Mouse (Mus musculus) retina, postnatal 1 day (tissue): Measurements from ENCODE around the gene Il17rc.

Experiments used
- DNase-seq: peaks from one replicate; pipeline ENCODE4 v3.0.0-alpha.2; 2012

Il17rc gene

DNA sequence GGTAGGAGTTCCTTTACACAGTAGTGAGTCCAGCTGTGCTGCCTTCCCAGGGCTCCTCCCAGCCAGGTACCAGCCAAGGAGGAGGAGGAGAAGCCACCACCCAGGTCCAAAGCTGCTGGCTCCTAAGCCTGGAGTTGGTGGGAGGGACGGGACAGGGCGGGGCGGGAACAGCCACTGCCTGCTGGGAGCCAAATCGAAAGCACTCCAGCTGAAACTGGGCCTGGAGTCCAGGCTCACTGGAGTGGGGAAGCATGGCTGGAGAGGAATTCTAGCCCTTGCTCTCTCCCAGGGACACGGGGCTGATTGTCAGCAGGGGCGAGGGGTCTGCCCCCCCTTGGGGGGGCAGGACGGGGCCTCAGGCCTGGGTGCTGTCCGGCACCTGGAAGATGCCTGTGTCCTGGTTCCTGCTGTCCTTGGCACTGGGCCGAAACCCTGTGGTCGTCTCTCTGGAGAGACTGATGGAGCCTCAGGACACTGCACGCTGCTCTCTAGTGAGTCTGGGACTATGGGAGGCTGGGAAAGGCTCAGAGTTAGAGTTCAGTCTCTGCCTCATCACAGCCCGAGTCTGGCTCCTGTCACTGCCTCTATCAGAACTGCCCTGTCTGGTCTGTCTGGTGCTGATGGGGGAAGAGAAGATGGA is at the start of gene Il17rc:
Gene Il17rc (plus strand): TSS at position 131 of the 640 bp plus-strand sequence.
- peak; percentile 39 for DNase-seq

DNA sequence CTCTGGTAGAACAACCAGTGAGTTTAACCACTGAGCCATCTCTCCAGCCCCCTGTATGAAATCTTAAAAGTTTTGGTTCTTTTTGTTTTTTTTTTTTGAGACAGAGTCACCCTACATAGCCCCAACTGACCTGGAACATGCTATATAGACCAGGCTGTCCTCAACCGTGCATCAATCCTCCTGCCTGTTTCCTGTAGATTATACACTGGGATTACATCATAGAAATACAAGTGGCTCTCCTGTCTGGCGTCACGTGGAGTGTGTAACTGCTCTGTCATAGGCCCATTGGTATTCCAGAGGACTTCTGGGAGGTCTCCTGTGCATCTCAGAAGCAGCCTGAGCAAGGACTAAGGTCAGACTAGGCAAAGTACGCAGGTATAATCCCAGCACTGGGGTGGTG is 48.2 kb upstream of the Il17rc start:
- no peak for DNase-seq

DNA sequence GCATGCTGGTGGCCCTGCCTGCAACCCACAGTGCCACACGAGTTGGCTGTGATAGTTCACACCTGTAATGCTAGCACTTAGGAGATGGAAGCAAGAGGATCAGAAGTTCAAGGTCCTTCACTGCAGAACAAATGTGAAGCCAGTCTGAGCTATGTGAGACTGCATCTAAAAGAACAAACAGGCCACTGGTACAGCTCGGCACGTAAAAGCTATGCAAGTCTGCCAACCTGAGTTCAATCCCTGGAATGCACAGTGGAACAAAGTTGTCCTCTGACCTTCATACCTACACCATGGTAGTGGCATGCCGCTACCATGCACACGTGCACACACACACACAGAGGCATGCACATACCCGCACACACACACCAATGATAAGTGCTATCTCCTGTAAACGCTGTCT is 47.0 kb upstream of the Il17rc start:
- DNase-seq, result no peak

DNA sequence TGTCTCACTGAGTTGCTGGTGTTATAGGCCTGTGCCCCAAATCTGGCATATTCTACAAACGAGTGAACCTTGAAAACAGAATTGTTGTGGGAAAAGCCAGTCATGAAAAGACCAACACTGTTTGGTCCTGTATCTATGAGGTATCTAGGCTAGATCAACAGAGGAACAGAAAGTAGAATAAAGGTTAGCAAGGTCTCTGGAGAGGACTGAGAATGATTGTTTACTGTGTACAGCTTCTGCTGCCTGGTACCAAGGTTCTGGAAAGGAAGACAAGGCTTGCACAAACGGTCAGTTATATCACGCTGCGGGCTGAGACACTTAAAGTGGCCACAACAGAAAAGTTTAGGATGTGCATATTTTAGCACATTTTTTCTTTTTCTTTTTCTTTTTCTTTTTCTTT is 44.5 kb upstream of the Il17rc start:
- no peak for DNase-seq

DNA sequence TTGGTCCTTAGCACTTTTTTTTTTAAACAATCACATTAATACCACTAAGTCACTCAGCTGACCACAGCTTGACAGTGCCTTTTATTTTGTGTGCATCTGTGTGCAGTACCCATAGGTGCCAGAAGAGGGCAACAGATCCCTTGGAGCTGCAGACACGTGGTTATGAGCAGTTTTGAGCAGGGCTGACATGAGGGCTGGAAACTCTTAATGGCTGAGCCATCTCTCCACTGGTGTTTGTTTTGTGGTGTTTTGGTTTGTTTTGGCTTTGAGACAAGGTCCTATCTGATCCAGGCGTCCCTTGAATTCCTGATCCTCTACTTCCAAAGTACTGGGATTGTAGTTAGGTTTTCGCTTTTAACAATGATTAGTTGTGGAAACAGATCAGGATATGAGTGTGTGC is 43.8 kb upstream of the Il17rc start:
- DNase-seq, result peak; percentile 74

DNA sequence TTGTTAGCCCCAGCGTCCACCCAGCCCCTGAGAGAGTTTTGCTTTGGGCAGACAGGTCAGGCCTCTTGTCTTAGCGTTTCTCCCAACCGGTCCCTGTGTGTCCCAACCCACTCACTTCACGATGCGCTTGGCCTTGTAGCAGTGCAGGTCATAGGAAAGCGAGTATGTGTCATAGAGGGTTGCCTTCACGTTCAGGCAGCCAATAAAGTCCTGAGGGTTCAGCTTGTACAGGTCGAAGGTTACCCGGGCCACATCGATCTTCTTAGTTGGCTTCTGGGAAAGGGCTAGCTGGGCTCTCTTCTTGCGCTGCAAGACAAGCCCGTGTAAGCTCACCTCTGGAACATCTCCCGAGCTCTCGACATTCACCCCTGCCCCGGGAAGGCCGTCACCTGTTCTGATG is 43.2 kb upstream of the Il17rc start:
- DNase-seq, result no peak

DNA sequence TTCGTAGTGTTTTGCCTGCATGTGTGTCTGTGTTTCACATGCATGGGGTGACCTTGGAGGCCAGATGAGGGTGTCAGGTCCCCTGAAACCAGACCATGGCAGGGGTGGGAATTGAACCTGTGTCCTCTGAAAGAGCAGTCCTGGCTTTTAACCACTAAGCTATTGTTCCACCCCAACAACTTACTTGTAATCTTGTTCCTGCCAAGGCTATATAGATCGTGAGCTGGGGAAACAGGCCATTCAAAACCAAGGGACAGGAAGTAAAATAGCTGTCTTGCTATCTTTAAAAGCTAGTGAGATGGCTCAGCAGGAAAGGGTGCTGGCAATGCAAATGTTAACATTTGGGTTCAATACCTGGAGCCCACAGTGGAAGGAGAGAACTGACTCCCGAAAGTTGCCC is 41.3 kb upstream of the Il17rc start:
- DNase-seq, result no peak

DNA sequence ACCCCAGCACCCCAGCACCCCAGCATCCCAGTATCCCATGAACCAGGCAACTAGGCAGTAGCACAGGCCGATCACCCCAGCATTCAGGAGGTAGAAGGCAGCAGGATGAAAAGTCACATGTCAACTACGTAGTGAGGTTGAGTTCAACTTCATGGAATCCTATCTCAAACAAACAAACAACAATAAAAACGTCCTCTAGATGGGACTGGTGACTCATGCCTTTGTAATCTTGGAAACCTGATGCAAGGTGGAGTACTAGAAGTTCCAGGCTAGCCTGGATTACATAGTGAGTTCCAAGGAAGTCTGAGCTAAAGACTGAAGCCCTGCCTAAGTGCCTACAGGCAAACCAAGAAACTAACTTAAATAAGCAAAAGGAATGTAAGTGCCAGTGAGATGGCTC is 40.4 kb upstream of the Il17rc start:
- no peak for DNase-seq

DNA sequence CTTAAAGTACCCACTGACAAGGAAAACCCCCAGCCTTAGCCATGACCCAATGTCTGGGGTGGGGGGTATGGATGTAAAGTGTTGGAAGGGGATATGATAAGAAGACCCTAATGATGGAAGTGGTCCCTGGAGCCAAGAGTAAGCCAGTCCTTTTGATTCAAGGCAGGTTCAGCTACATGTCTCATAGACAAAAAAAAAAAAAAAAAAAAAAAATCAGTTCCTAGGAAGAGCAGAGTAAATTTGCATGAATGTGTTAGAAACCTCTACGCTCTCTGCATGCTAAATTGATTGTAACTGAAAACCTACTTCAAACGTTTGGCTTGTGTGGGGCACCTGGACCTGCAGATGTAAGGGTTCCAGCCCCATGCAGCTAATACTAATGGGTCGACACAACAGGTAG is 39.4 kb upstream of the Il17rc start:
- no peak for DNase-seq

DNA sequence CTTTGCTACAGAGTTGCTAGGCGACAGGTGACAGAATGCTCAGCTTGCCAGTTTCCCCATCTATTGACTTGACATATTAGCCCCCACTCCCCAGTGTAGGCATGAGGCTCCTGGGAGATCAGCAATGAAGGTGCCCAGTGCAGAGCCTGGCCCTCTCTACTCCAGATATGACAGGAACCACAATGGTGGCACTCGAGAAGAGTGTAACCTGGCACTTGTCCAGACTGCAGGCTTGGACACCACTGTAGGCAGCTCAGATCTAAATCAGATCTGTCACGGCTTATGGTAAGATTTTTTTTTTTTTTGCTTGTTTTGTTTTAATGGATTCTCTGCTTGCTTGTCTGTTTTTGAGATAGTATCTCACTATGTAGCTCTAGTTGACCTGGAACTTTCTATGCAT is 37.6 kb upstream of the Il17rc start:
- no peak for DNase-seq

DNA sequence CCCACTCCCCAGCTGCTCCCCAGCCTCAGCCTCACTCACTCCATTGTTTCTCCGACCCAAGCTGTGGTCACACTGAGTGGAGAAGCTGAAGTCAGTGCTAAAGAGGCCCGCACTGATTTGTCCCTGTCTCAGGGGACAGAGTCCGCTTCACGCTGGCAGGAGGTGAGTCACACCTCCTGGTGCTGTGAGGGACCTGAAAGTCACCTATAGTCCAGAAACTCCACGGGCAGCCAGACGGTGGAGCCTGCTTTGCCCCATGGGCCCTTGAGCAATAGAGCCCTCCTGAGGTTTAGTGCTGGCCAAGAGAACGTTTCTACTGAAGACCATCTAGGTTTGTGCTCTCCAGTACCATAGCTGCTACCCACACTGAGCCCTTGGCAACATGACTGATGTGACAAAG is 36.5 kb upstream of the Il17rc start:
- DNase-seq, result no peak

DNA sequence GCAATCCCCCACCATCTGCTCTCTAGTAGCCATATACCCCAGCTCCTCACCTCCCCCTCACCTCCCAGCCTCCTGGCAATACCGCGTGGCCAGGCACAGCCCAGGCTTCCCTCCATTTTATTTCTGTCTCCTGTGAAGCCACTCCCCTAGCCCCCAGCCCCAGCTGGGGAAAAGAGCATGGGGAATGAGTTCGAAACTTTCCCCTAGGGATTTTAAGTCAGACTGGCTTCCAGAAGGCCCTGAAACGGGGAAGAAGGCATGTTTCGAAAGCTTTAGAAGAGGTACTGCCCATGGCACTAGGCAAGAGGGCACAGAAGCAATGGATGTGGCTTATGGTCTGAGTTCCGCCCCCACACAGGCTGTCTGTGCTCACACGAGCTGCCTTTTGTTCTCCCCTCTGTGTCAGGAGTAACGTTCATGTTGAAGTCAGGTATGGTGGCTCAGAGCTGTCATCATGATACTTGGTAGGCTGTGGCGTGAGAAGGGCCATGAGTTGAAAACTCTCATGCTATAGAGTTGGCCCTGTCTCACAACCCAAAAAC is 35.5 kb upstream of the Il17rc start, which contains the start of gene Cidec:
Gene Cidec (minus strand): TSS at position 97 of the 542 bp plus-strand sequence.
- no peak for DNase-seq

DNA sequence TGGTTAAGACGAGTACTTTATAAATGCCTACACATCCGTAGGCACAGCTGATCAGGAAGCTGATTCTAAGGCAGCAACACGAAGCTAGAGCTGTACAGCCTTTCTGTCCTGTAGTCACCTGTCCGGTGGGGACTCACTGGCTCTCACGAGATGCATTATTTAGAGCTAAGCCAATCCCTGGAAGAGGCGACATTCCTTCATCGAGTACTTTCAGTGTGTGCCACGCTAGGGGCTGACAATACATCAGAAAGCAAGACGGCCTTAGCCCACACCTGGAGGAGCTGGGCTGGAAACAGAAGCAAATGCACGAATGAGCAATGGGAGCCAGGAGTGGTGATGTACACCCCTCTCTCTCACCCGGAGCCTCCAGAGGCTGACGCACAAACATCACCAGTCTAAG is 34.1 kb upstream of the Il17rc start:
- no peak for DNase-seq

DNA sequence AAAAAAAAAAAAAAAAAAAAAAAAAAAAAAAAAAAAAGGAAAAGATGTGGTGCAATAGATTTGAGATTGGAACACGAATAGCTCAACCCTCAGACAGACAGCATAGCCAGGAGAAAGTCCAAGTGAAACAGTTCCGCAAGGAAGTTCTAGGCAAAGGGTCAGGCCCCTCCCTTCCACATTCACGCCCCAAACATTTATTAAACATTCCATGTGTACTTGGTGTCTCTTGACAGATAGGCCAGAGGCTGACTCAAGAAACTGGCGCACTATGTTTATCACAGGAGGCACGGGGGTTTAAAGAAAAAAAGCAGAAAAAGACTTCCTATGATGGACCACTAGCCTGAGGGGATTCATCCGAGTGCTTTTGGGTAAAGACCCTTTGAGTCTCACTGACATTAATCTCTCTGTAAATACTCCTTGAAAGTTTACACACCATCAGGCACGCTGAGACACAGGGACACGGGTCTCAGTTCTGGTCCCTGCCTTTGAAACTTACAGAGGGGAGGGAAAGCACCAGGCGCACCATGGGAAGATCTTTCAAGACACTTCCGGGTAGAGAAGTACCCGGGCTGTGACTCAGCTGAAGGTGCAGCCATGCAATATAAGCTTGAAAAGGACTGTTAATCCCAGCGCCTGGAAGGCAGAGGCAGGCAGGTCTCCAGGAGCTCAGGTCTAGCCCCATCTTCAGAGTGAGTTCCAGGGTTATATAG is 32.4 kb upstream of the Il17rc start:
- no peak for DNase-seq

DNA sequence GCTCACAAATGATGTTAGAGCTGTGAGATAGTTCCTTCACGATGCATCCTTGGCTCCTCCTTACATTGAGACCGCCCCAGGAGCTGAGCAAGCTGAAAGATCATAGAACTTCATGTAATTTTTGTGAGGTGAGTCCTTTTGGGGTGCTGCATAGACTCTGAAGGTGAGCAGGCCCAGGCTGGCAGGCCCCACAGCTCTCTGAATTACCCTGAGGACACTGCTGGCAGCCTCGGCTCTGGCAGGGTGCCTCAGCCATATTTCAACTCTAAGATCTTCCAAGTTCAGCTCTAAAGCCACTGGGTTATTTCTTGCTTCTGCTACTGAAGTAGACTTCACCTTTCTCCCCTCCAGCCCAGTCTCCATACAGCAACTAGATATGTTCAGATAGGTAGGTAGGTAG is 30.5 kb upstream of the Il17rc start:
- DNase-seq, result no peak

DNA sequence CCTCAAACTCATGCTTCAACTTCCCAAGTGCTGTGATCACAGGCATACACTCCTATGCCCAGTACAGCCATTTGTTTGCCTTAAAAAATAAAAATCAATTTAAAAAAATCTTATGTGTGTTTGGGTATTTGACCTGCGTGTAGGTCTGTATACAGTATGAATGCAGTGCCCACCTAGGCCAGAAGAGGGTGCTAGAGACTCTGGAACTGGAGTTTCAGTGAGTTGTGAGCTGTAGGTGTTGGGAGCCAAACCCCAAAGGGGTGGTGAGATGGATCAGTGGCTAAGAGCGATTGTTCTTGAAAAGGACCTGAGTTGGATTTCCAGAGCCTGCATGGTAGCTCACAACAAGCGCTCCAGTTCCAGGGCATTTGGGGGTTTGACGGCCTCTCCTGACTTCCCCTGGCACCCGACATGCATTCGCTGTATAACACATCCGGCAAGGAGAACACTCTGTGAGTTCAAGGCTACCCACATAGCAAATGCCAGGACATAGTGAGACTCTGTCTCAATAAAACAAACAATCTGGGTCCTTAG is 30.0 kb upstream of the Il17rc start:
- DNase-seq, result peak; percentile 82

DNA sequence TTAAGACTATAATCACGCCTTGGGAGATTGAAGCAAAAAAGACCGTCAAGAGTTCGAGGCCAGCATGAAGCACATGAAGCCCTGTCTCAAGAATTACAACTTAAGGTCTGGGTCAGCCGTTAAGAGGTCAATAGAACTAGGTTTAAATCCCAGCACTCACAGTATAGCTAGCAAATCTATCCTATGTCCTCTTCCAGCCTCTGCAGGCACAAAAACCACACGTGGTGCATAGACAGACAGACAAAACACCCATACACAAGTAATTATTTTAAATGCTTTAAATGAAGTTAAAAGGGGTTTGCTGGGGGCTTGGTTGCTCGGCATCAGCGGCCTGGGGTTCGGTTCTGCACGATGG is 29.2 kb upstream of the Il17rc start:
- no peak for DNase-seq

DNA sequence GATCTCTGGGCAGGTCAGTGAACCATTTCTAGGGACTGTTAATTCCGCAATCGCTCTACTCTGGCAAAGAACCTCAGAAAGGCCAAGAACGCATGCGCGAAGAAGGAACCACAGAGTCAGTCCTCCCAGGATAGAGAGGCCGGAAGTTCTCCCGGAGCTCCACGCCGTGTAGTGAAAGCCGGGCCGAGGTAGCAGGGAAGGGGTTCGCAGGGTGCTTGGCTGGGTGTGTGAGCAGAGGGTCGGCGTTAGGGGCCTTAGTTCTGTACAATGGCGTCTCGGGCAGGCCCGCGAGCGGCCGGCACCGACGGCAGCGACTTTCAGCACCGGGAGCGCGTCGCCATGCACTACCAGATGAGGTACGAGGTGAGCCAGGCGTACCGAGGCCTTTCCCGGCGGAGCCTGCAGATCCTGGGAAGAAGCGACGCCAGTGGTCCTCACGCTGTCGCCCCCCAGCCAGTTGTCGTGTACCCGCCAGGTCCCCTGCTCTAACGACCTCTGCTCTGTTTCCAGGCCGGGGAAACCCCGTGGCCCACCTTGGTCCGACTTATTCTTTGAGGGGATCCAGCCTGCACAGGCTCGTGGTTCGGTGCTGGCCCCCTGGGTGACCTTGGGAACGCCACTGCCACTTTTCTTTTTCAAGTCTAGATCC is 28.7 kb upstream of the Il17rc start, which contains the start of gene Jagn1:
Gene Jagn1 (plus strand): TSS at position 128 of the 649 bp plus-strand sequence.
- DNase-seq, result peak; percentile 97

DNA sequence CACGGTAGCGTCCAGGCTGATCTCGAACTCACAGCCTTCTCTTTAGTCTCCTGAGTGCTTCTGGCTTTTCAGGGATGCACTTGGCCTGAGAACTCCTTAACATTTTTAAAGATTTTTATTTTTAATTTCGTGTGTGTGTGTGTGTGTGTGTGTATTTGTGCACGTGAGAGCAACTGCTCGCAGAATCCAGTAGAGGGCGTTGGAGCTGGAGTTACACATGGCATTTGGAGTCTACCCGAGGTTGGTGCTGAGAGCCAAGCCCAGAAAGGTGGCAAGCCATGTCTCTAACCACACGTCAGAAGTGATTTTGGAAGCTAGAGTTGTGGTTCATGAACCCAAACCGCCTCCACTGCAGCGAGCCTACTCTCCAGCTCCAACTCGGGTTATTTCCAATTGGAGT is 28.1 kb upstream of the Il17rc start:
- DNase-seq, result peak; percentile 18

DNA sequence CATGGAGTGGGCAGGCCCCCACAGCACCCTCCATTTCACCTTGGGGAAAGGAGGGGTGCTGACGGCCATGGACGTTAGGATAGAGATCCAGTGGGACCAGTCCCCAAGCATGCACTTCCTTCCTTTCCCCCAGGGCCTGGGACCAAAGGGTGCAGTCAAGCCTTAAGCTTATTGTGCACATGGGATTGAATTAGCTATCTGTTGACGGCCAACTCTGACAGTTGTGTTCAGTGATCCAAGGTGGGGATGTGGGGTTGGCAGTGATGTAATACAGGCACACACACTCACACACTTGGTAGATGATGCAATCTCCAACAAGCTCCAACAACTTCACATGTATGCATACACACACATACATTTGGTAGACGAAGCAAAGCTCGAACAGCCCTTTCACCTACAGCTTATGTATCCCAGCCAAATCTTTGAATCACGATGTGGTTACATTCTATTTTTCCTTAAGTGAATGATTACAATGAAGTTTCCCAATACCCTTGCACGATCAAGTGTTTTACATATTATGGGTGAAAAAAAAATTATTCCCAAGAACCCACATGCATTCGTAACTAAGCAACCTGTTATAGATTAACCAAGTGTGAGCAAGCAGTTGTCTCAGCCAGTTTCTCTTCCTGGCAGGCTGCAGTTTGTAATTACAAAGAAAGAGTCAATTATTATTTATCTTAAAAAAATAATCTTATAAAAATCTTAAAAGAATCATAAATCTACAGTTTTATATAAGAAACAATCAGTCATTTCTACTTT is 26.8 kb upstream of the Il17rc start:
- no peak for DNase-seq

DNA sequence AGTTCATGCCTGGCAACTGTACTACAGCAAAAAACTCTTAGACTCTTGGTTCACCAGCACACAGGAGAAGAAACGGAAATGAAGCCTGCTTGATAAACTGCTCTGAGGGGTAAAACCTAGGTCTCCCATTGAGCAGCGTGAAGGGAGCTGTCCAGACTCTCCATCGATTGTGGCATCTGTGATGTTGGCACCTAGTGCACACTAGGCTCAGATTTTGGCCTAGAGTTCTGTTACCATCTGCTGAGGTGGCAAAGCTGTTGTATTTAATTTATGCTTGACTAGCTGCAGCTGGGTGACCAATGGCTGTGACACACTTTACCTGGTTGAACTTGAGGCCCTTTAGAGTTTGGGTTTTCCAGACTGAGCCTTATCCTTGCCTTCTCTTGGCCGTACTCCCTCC is 23.6 kb upstream of the Il17rc start:
- no peak for DNase-seq

DNA sequence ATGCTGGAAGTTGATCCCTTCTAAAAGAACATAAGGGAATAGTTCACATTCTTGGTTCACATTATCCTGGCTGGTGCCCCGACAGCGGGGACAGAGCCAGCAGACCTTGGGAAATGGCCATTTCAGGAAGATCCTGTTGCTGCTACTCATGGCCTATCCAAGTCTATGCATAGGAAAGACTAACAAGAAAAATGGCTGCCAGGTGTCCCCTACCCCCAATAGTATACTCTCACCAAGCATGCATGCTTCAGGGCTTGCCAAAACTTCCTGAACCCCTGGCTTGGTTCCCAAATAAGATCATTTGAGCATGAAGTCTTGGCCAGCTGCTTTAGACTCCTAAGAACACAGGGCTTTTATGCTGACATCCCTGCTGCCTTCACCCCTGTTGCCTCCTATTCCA is 19.4 kb upstream of the Il17rc start:
- DNase-seq, result no peak

DNA sequence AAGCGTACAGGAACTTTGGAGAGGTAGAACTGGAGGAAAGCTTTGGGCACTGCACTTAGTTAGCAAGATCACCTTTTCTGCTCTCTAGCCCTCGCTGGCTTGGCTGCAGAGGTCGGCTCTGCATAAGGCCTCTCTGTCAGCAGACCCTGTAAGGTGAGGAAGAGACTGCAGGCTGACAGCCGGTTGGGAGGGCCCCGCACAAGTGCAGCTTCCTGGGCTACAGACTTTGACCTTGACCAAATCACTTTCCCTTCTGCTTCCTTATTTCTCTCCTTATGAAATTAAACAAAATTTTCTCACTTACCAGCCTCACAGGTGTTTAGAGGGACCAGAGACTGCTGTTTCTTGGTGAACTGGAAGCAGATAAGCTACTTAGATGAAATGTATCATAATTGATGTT is 16.2 kb upstream of the Il17rc start:
- no peak for DNase-seq
